Mouse (Mus musculus): ENCODE data around the gene Shf.
A peak's percentile ranks its signal among the peaks of the same experiment; 100 is the strongest.

DNA sequence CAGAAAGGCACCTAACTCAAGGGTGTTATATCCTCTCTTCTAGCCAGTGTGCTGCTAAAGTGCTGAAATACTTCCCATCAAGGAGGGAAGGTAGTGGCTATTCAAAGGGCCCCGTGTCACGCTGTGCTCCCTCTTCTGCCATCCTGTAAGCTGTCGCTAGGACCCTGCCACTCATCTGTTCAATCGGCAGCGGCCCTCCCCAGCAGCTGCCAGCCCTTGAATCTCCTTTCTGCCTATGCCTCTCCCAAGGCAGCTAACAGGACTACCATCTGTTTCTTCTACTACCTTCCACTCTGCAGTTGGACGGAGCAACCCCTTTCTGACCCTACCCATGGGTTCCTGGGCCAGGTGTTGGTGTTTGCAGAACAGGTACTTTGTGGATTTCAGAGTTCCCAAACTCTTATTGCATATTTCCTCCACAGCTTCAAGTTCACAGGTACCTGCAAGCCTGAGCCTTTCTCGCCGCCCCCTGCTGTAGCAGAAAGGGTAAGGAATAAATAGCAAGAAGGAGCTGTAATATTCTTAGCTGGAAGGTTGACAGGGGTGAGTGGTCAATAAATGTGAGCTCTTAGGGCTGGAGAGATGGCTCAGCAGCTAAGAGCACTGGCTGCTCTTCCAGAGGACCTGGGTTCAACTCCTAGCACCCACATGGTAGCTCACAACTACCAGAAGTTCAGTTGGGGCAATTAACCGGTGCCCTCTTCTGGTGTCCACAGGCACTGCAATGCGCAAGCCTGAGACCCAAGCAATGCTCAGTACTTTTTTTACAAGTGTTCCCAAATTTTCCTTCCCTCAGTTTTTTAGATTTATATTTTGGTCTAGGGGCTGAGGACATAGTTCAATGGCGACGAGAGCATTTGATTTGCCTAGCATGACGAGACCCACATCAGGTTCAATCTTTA, 6.1 kb downstream of the Shf start:
- TF ChIP-seq EP300 (optimal IDR thresholded peaks at IDR 0.05) (no peak), CTCF (IDR thresholded peaks at IDR 0.05; ENCODE audit: low read depth) (peak; percentile 27)

Measured in stomach, postnatal 0 days (tissue).